Mouse (Mus musculus): ENCODE measurements around the gene Gm10570. TPM values are rescaled to one million over a fixed set of nuclear protein-coding genes. Genes with fewer than 3 reads are reported as not detected.
A peak's percentile ranks its signal among the peaks of the same experiment; 100 is the strongest.

Gene Gm10570
- polyA plus RNA-seq, 1 experiment from 2014 or later = not detected

GRCm38 (mm10) chr4:130322567-130322966, 14.1 kb upstream of the Gm10570 start:
- no peaks in the 10 kb centered on the region for H3K27me3 ChIP-seq
- ATAC-seq (ENCODE audit: low read depth) = no peak
- H3K4me1 ChIP-seq (replicated peaks) = peaks cover 20% of the 10 kb centered on the region
- 66% methylated on average over 7 of the region's 7 CpGs for WGBS (ENCODE audit: insufficient replicate concordance)
- no peak overlapping the region for H3K4me3 ChIP-seq (replicated peaks)
- H3K9me3 ChIP-seq (replicated peaks) = no peaks in the 10 kb centered on the region
- no peak overlapping the region for H3K4me2 ChIP-seq
- DNase-seq = no peak
- no peak overlapping the region; the same call in 1 of the 2 replicates for H3K27ac ChIP-seq
- H3K36me3 ChIP-seq = peaks cover 81% of the 10 kb centered on the region
- H3K9ac ChIP-seq = no peak overlapping the region

- H3K4me1 ChIP-seq (replicated peaks) = peaks cover 23% of the 10 kb centered on the region
- no peaks in the 10 kb centered on the region for H3K9me3 ChIP-seq (replicated peaks)
- H3K9ac ChIP-seq = no peak overlapping the region
- no peaks in the 10 kb centered on the region for H3K27me3 ChIP-seq
- 71% methylated on average over 7 of the region's 7 CpGs for WGBS (ENCODE audit: insufficient replicate concordance)
- ATAC-seq (ENCODE audit: low read depth) = peak; percentile 66
- DNase-seq = no peak
- H3K36me3 ChIP-seq = peaks cover 71% of the 10 kb centered on the region
- H3K4me3 ChIP-seq (replicated peaks) = no peak overlapping the region
- H3K27ac ChIP-seq = no peak overlapping the region
- no peak overlapping the region for H3K4me2 ChIP-seq
Measured at GRCm38 (mm10) chr4:130321640-130322039, 13.2 kb upstream of the Gm10570 start.

GRCm38 (mm10) chr4:130319564-130319963, 11.1 kb upstream of the Gm10570 start:
- Histone ChIP-seq H3K9ac (no peak overlapping the region), H3K4me3 (replicated peaks) (no peak overlapping the region), H3K27ac (no peak overlapping the region), H3K4me2 (no peak overlapping the region), H3K9me3 (replicated peaks) (no peaks in the 10 kb centered on the region), H3K27me3 (no peaks in the 10 kb centered on the region), H3K36me3 (peaks cover 70% of the 10 kb centered on the region), H3K4me1 (replicated peaks) (peaks cover 25% of the 10 kb centered on the region)
- 79% methylated on average over 7 of the region's 7 CpGs for WGBS (ENCODE audit: insufficient replicate concordance)
- no peak for ATAC-seq (ENCODE audit: low read depth)
- no peak for DNase-seq

- WGBS (ENCODE audit: insufficient replicate concordance) = 73% methylated on average over 3 of the region's 3 CpGs
- H3K36me3 ChIP-seq = peaks cover 59% of the 10 kb centered on the region
- DNase-seq = no peak
- no peak overlapping the region for H3K9ac ChIP-seq
- H3K4me1 ChIP-seq (replicated peaks) = peaks cover 22% of the 10 kb centered on the region
- no peak for ATAC-seq (ENCODE audit: low read depth)
- H3K9me3 ChIP-seq (replicated peaks) = no peaks in the 10 kb centered on the region
- H3K27me3 ChIP-seq = no peaks in the 10 kb centered on the region
- no peak overlapping the region for H3K4me3 ChIP-seq (replicated peaks)
- no peak overlapping the region for H3K27ac ChIP-seq
- H3K4me2 ChIP-seq = no peak overlapping the region
Measured at GRCm38 (mm10) chr4:130318122-130318521, 9.6 kb upstream of the Gm10570 start.

GRCm38 (mm10) chr4:130316691-130317090, 8.2 kb upstream of the Gm10570 start:
- peaks cover 45% of the 10 kb centered on the region for H3K36me3 ChIP-seq
- WGBS (ENCODE audit: insufficient replicate concordance) = 76% methylated on average over 10 of the region's 10 CpGs
- H3K9me3 ChIP-seq (replicated peaks) = no peaks in the 10 kb centered on the region
- no peak overlapping the region for H3K27ac ChIP-seq
- ATAC-seq (ENCODE audit: low read depth) (no peak), DNase-seq (no peak)
- H3K4me1 ChIP-seq (replicated peaks) = peaks cover 8% of the 10 kb centered on the region
- no peak overlapping the region for H3K4me2 ChIP-seq
- H3K27me3 ChIP-seq = peaks cover 8% of the 10 kb centered on the region
- no peak overlapping the region for H3K4me3 ChIP-seq (replicated peaks)
- H3K9ac ChIP-seq = no peak overlapping the region

- WGBS (ENCODE audit: insufficient replicate concordance) = 79% methylated on average over 13 of the region's 13 CpGs
- 0 out of 2 replicates have a peak, but pooled peaks cover 5% of the 10 kb centered on the region for H3K4me1 ChIP-seq (replicated peaks)
- H3K9me3 ChIP-seq (replicated peaks) = no peaks in the 10 kb centered on the region
- H3K27ac ChIP-seq = no peak overlapping the region
- H3K4me3 ChIP-seq (replicated peaks) = no peak overlapping the region
- ATAC-seq (ENCODE audit: low read depth) (no peak), DNase-seq (no peak)
- no peak overlapping the region for H3K9ac ChIP-seq
- peaks cover 41% of the 10 kb centered on the region for H3K36me3 ChIP-seq
- peaks cover 16% of the 10 kb centered on the region for H3K27me3 ChIP-seq
- no peak overlapping the region for H3K4me2 ChIP-seq
Measured at GRCm38 (mm10) chr4:130315771-130316527, 7.5 kb upstream of the Gm10570 start.

GRCm38 (mm10) chr4:130313552-130313951, 5.1 kb upstream of the Gm10570 start:
- ATAC-seq (ENCODE audit: low read depth) (no peak), DNase-seq (no peak)
- H3K9ac ChIP-seq = no peak overlapping the region
- peaks cover 10% of the 10 kb centered on the region for H3K4me1 ChIP-seq (replicated peaks)
- H3K4me3 ChIP-seq (replicated peaks) = no peak overlapping the region
- H3K9me3 ChIP-seq (replicated peaks) = no peaks in the 10 kb centered on the region
- no peak overlapping the region for H3K4me2 ChIP-seq
- H3K27me3 ChIP-seq = peaks cover 40% of the 10 kb centered on the region
- H3K36me3 ChIP-seq = peaks cover 22% of the 10 kb centered on the region
- no peak overlapping the region for H3K27ac ChIP-seq
- 71% methylated on average over 4 of the region's 4 CpGs for whole genome bisulfite sequencing (ENCODE audit: insufficient replicate concordance)

- H3K4me3 ChIP-seq (replicated peaks) = no peak overlapping the region
- H3K27me3 ChIP-seq = peaks cover 50% of the 10 kb centered on the region
- DNase-seq (no peak), ATAC-seq (ENCODE audit: low read depth) (no peak)
- H3K36me3 ChIP-seq = peaks cover 21% of the 10 kb centered on the region
- no peak overlapping the region for H3K9ac ChIP-seq
- H3K4me2 ChIP-seq = no peak overlapping the region
- H3K27ac ChIP-seq = no peak overlapping the region
- H3K4me1 ChIP-seq (replicated peaks) = peaks cover 21% of the 10 kb centered on the region
- no peaks in the 10 kb centered on the region for H3K9me3 ChIP-seq (replicated peaks)
- WGBS (ENCODE audit: insufficient replicate concordance) = 73% methylated on average over 3 of the region's 3 CpGs
Measured at GRCm38 (mm10) chr4:130312526-130312925, 4.1 kb upstream of the Gm10570 start.

GRCm38 (mm10) chr4:130309254-130309653, 780 bp upstream of the Gm10570 start:
- H3K36me3 ChIP-seq = peaks cover 3% of the 10 kb centered on the region; the same call in 1 of the 2 replicates
- H3K27me3 ChIP-seq = peaks cover 79% of the 10 kb centered on the region
- H3K4me3 ChIP-seq (replicated peaks) = peak overlapping the region; percentile 57
- no peak overlapping the region for H3K27ac ChIP-seq
- no peaks in the 10 kb centered on the region for H3K9me3 ChIP-seq (replicated peaks)
- H3K4me1 ChIP-seq (replicated peaks) = peaks cover 19% of the 10 kb centered on the region
- no peak overlapping the region for H3K4me2 ChIP-seq
- 42% methylated on average over 8 of the region's 8 CpGs for WGBS (ENCODE audit: insufficient replicate concordance)
- ATAC-seq (ENCODE audit: low read depth) = no peak
- no peak overlapping the region for H3K9ac ChIP-seq
- DNase-seq = no peak

GRCm38 (mm10) chr4:130307851-130308230, 633 bp downstream of the Gm10570 start:
- peaks cover 87% of the 10 kb centered on the region for H3K27me3 ChIP-seq
- ATAC-seq (ENCODE audit: low read depth) = no peak

GRCm38 (mm10) chr4:130306796-130307630, 1.5 kb downstream of the Gm10570 start:
- Histone ChIP-seq H3K4me3 (replicated peaks) (no peak overlapping the region), H3K9me3 (replicated peaks) (no peaks in the 10 kb centered on the region), H3K27me3 (peaks cover 82% of the 10 kb centered on the region), H3K27ac (no peak overlapping the region), H3K9ac (no peak overlapping the region), H3K4me2 (peak overlapping the region; percentile 79; the same call in 1 of the 2 replicates), H3K4me1 (replicated peaks) (peaks cover 33% of the 10 kb centered on the region), H3K36me3 (no peaks in the 10 kb centered on the region)
- WGBS (ENCODE audit: insufficient replicate concordance) = 71% methylated on average over 10 of the region's 10 CpGs
- ATAC-seq (ENCODE audit: low read depth) (no peak), DNase-seq (no peak)

More at GRCm38 (mm10) chr4:130307851-130308230, 633 bp downstream of the Gm10570 start:
- Histone ChIP-seq H3K4me2 (peak overlapping the region; percentile 79), H3K4me3 (replicated peaks) (peak overlapping the region; percentile 57), H3K27ac (no peak overlapping the region), H3K9me3 (replicated peaks) (no peaks in the 10 kb centered on the region), H3K4me1 (replicated peaks) (peaks cover 24% of the 10 kb centered on the region), H3K9ac (peak overlapping the region; percentile 49; the same call in 1 of the 2 replicates), H3K36me3 (no peaks in the 10 kb centered on the region)
- DNase-seq = no peak
- under 1% methylated on average over 23 of the region's 23 CpGs for WGBS (ENCODE audit: insufficient replicate concordance)
